Mouse (Mus musculus): ENCODE measurements around the gene Etv5. TPM values are rescaled to one million over a fixed set of nuclear protein-coding genes. Genes with fewer than 3 reads are reported as not detected.

The Etv5 gene
- total and polyA plus RNA-seq, 3 experiments = 2.6 to 4.5 (median 3.5) TPM

DNA sequence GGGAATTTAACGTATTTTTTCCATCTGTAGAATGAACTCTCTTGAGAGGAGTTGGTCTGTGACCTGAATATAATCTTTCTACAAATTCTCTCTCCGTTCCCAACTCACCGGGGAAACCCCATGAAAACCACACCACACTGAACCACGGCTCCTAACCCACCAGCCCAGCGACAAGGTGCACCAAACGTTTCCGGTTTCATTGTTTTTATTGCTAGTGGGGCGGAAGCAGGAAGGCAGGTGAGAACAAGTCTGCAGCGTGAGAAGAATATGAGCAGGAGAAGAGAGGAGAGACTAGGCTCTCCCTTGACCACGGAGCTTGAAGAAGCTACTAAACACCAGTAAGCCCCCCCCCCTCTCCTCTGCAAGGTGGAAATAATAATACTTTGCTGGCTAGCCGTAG lies 26.9 kb upstream of the Etv5 start:
- in situ Hi-C loops (cut with MboI; ENCODE audit: low pct_ligation_motif_present, low pct_unique_long_range_greater_than_20kb, low sequenced_read_pairs) = no loop called here
- Histone ChIP-seq H3K4me2 (ENCODE audit: insufficient read depth, low read depth, poor library complexity, severe bottlenecking) (peak overlapping the region; percentile 35; the same call in 1 of the 2 replicates), H3K4me1 (ENCODE audit: control insufficient read depth in 1 of 2, insufficient read depth in 2 of 2) (peaks cover 6 to 28% of the 10 kb centered on the region in 2 experiments), H3K79me2 (replicated peaks; ENCODE audit: control insufficient read depth, extremely low read depth, insufficient read depth, poor library complexity, severe bottlenecking) (no peaks in the 10 kb centered on the region), H3K27me3 (replicated peaks) (peaks cover 29% of the 10 kb centered on the region), H3K9me3 (replicated peaks; ENCODE audit: low read length) (no peaks in the 10 kb centered on the region), H3K9ac (ENCODE audit: insufficient read depth, low read depth) (no peak overlapping the region), H3K36me3 (replicated peaks in 1 of 2; ENCODE audit: control insufficient read depth in 1 of 2, insufficient read depth in 1 of 2, low read length in 1 of 2) (no peaks in the 10 kb centered on the region), H3K4me3 (replicated peaks in 1 of 3; ENCODE audit: low read depth in 2 of 3, low read length in 2 of 3, poor library complexity in 1 of 3) (no peak overlapping the region), H3K27ac (ENCODE audit: insufficient read depth, low read depth) (no peak overlapping the region)
- TF ChIP-seq CHD2 (IDR thresholded peaks at IDR 0.05; ENCODE audit: low read length) = peak; percentile 35; the same call in 1 of the 2 replicates
- no peak for TF ChIP-seq CTCF (conservative IDR thresholded peaks at IDR 0.05 in 1 of 2, IDR thresholded peaks at IDR 0.05 in 1 of 2; ENCODE audit: low read depth in 2 of 2, low read length in 2 of 2)
- TF ChIP-seq MXI1 (IDR thresholded peaks at IDR 0.05; ENCODE audit: low read depth, low read length) = peak; percentile 53; the same call in 1 of the 2 replicates
- TF ChIP-seq E2F4 (IDR thresholded peaks at IDR 0.05; ENCODE audit: insufficient replicate concordance, low read depth, low read length) = no peak
- no peak for TF ChIP-seq NRF1 (IDR thresholded peaks at IDR 0.05; ENCODE audit: low read depth, low read length)
- TF ChIP-seq SIN3A (IDR thresholded peaks at IDR 0.05; ENCODE audit: low read length) = peak; percentile 67; the same call in 1 of the 2 replicates
- peak; percentile 93 for TF ChIP-seq IRF4 (IDR thresholded peaks at IDR 0.05; ENCODE audit: low read depth, low read length)
- TF ChIP-seq UBTF (IDR thresholded peaks at IDR 0.05; ENCODE audit: low read depth, low read length) = no peak
- peak; percentile 87 for TF ChIP-seq MEF2A (IDR thresholded peaks at IDR 0.05; ENCODE audit: borderline replicate concordance, low read depth, low read length)
- no peak for TF ChIP-seq CHD1 (IDR thresholded peaks at IDR 0.05; ENCODE audit: low read depth, low read length)
- TF ChIP-seq RAD21 (IDR thresholded peaks at IDR 0.05; ENCODE audit: low read depth, low read length) = peak; percentile 11
- TF ChIP-seq ZNF384 (IDR thresholded peaks at IDR 0.05; ENCODE audit: low read depth, low read length) = peak; percentile 40; the same call in 1 of the 2 replicates
- no peak for TF ChIP-seq TBP (conservative IDR thresholded peaks at IDR 0.05; ENCODE audit: low read depth, low read length)
- TF ChIP-seq ELF1 (IDR thresholded peaks at IDR 0.05; ENCODE audit: low read depth, low read length) = peak; percentile 91
- TF ChIP-seq MAFK (IDR thresholded peaks at IDR 0.05; ENCODE audit: insufficient replicate concordance, low read length) = peak; percentile 83
- peak; percentile 95 for TF ChIP-seq BHLHE40 (IDR thresholded peaks at IDR 0.05; ENCODE audit: low read depth, low read length)
- no peak for TF ChIP-seq NELFE (IDR thresholded peaks at IDR 0.05; ENCODE audit: low read depth, low read length)
- no peak for TF ChIP-seq ZKSCAN1 (IDR thresholded peaks at IDR 0.05; ENCODE audit: borderline replicate concordance, low read depth, low read length)
- TF ChIP-seq MAZ (IDR thresholded peaks at IDR 0.05; ENCODE audit: low read depth, low read length) = peak; percentile 79; the same call in 1 of the 2 replicates
- no peak for TF ChIP-seq GABPA (IDR thresholded peaks at IDR 0.05; ENCODE audit: insufficient replicate concordance, low read depth, low read length)
- peak; percentile 84 for TF ChIP-seq ETS1 (conservative IDR thresholded peaks at IDR 0.05; ENCODE audit: low read depth, low read length)
- TF ChIP-seq USF1 (IDR thresholded peaks at IDR 0.05; ENCODE audit: low read depth, low read length) = no peak
- peak; percentile 86 for TF ChIP-seq TCF12 (IDR thresholded peaks at IDR 0.05; ENCODE audit: low read depth, low read length)
- no peak for TF ChIP-seq PAX5 (IDR thresholded peaks at IDR 0.05; ENCODE audit: low read length)
- no peak for TF ChIP-seq ZC3H11A (IDR thresholded peaks at IDR 0.05; ENCODE audit: low read depth, low read length)
- TF ChIP-seq POLR2A (IDR thresholded peaks at IDR 0.05; ENCODE audit: low read depth, low read length) = no peak
- TF ChIP-seq KAT2A (IDR thresholded peaks at IDR 0.05; ENCODE audit: insufficient replicate concordance, low read length) = no peak
- peak; percentile 69; the same call in 1 of the 2 replicates for TF ChIP-seq MYC (IDR thresholded peaks at IDR 0.05; ENCODE audit: low read depth, low read length)
- TF ChIP-seq POLR2AphosphoS2 (IDR thresholded peaks at IDR 0.05; ENCODE audit: low read depth, low read length) = no peak
- TF ChIP-seq HCFC1 (IDR thresholded peaks at IDR 0.05; ENCODE audit: low read depth, low read length) = peak; percentile 53
- no peak for TF ChIP-seq USF2 (conservative IDR thresholded peaks at IDR 0.05; ENCODE audit: low read depth, low read length)
- peak; percentile 33 for TF ChIP-seq MAX (IDR thresholded peaks at IDR 0.05; ENCODE audit: low read length)
- no peak for TF ChIP-seq JUND (conservative IDR thresholded peaks at IDR 0.05; ENCODE audit: low read depth, low read length)
- TF ChIP-seq SMC3 (IDR thresholded peaks at IDR 0.05; ENCODE audit: low read depth, low read length) = no peak
- no peak for TF ChIP-seq ZMIZ1 (IDR thresholded peaks at IDR 0.05; ENCODE audit: low read depth, low read length)
- peak; percentile 80 for TF ChIP-seq EP300 (IDR thresholded peaks at IDR 0.05; ENCODE audit: low read length)
- peak; percentile 61; the same call in 1 of the 2 replicates for TF ChIP-seq RCOR1 (conservative IDR thresholded peaks at IDR 0.05; ENCODE audit: low read depth, low read length)
- no peak for TF ChIP-seq JUN (IDR thresholded peaks at IDR 0.05; ENCODE audit: insufficient read depth, low read depth, low read length)
- dilution Hi-C loops (cut with MboI; ENCODE audit: extremely low pct_ligation_motif_present, extremely low pct_unique_long_range_greater_than_20kb, low sequenced_read_pairs) = no loop called here
- DNase-seq (ENCODE audit: extremely low read depth) = peak; percentile 76

Measured in CH12.LX (cell line).